Mouse (Mus musculus) mouse trophoblast stem cell (cell line): ENCODE data around the gene Ntpcr.

Experiments used
- in situ Hi-C, 2 experiments: fragments of 300-500 bp; cut with MseI, MboI; formaldehyde crosslinking; loops; 2 replicates in 1 of 2; 3 replicates in 1 of 2; pipeline ENCODE4 v1.15.1; 2025

The Ntpcr gene

GRCm38 (mm10) chr8:125729746-125730145 lies at the start of gene Ntpcr:
Ntpcr (plus strand) TSS chr8:125729963.
- in situ Hi-C loops = no loop called here

DNA sequence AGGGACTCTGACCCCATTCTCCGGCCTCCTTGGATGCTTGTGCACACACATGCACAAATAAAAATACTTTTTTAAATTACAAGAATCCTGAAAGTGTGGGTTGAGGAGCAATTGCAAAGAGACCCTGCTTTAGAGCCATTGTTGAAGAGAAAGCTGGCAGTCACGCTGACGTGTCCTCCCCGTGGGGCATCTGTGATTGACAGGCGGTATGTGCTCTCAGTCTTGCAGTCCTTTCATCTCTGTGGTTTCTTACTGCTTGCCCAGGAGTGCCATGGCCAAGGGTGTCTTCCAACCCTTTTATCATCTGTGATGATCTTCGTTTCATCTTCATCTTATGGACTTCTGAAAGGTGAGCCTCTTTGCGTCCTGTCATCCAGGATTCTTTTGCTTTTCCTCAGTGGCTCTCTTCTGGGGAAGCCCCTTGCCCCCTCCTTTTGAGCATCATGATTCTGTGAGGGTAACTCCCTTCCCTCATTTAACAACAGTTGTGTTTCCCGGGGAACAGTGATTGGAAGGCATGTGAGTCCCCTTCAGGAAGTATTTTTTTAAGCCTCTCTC lies 48.8 kb upstream of the Ntpcr start:
- in situ Hi-C loops = no loop called here

- in situ Hi-C loops = no loop called here
These were observed 44.5 kb upstream of the Ntpcr start for GRCm38 (mm10) chr8:125685216-125685760.

- in situ Hi-C loops = no loop called here
These were observed 43.4 kb upstream of the Ntpcr start for GRCm38 (mm10) chr8:125686221-125686865.

DNA sequence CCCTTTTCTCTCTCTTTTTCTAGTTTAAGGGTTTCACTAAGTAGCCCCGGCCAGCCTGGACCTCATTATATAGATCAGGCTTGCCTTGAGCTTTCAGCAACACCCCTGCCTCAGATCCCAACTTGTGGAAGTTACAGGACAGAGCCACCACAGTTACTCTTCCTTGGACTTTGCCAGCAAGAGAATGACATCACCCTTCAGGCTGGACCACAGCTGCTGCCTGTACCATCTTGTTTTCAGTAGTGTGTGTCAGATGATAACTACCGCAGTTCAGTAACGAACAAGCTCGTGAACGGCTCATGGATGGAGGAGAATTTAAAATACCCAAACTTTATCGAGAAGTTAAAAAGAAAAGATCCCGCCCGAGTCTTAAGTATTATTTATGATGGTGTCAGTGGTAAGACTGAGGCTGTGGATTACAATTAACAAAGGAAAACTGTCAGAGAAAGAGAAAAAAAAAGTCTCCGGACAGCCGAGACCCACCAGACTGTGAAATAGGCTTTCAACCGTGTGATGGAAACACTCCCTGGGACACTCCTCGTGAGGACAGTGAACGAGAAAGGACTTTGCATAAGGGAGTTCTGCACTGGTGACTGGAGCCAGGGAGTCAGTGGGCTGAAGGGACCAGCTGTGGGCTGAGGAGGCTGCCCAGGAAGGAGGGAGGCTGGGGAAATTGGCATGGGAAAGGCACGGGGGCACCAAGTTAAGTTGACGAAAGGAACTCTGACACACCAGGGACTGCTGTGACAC lies 39.4 kb upstream of the Ntpcr start:
- in situ Hi-C loops = no loop called here

- in situ Hi-C loops = no loop called here
These were observed 38.8 kb upstream of the Ntpcr start for GRCm38 (mm10) chr8:125690961-125691360.

GRCm38 (mm10) chr8:125692447-125692846 lies 37.3 kb upstream of the Ntpcr start:
- in situ Hi-C loops = no loop called here

DNA sequence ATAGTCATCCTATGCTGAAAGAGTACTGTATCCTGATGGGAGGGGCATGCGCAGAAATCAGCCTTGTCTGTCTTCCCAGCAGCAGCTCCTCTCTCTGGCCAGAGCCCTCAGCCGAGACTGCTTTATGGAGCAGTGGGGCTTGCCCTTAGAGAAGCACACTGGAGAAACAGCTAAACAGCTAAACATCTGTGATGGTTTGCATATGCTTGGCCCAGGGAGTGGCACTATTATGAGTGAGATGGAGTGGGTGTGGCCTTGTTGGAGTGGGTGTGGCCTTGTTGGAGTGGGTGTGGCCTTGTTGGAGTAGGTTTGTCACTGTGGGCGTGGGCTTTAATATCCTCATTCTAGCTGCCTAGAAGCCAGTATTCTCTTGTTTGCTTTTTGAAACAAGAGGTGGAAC lies 36.6 kb upstream of the Ntpcr start:
- in situ Hi-C loops = no loop called here

DNA sequence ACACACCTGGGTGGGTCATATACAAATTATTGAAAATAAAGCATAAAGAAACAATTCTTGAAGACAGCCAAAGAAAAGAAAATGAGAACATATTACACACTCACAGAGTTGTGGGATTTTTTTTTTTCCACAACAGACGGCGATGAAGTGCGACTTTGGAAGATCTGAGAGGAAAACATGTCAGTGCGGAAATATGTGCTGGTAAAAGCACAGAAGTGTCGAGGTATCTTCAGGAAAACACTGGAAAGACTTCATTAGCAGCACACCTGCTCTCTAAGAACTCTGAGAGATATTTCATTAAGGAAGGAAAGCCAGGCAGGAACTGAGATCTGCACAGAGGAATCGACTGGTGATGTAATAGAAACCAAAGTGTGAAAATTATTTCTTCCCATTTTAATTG lies 33.8 kb upstream of the Ntpcr start:
- in situ Hi-C loops = no loop called here

DNA sequence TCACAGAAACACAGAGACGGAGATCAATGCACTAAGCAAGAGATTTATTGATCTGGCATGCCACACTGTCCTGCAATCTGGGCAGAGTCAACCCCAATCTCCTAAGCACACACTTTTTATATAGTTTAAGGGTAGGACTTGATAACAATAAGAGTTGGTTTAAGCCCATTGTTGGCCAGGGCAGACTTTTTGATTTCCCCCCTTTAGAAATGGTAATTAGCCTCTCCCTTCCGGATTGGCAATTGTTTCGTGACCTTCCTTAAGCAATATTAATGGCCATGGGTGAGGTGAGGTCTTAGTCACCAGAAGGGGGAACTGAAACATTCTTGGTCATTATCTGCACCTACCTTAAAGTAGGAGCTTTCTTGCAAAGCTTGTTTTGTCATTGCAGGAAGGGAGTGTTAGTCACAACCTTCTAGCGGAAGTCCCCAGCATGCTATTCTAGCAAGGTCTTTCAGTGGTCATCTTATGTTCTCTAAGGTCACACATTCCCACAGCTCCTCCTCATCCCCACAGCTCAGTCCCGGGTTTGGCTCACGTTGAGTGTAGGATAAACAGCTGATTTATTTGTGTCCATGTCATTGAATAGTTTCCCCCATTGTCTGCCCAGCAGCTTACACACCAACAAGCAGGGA lies 30.3 kb upstream of the Ntpcr start:
- in situ Hi-C loops = no loop called here

GRCm38 (mm10) chr8:125700407-125700806 lies 29.4 kb upstream of the Ntpcr start:
- in situ Hi-C loops = no loop called here

DNA sequence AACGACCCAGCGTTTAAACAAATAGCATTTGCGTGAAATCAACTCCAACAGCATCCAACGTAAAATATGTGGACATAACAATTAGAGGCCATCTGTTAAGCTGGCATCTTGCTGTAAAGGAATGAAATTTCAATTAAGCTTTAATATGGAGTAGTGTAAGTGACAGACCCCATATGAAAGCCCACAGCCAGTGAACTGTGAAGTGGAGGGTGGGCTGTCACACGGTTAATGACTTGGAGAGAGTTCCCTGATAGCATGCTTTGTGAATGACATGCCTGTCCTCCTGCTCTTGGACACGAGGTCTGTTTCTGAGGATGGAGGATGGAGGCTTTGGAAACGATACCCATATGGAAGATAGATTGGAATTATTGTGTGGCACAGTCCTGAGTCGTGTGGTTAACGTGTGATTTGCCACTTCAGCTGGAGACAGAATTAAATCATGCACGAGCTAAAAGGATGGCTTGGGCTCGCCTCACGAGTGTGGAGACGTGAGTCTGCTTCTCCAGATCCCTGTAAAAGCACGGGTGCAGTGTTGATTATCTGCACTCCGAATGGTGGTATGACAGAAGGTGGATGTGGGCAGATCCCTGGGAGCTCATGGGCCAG lies 26.8 kb upstream of the Ntpcr start:
- in situ Hi-C loops = no loop called here

- in situ Hi-C loops = no loop called here
These were observed 25.3 kb upstream of the Ntpcr start for GRCm38 (mm10) chr8:125704434-125704833.

- in situ Hi-C loops = no loop called here
These were observed 23.9 kb upstream of the Ntpcr start for GRCm38 (mm10) chr8:125705816-125706215.

DNA sequence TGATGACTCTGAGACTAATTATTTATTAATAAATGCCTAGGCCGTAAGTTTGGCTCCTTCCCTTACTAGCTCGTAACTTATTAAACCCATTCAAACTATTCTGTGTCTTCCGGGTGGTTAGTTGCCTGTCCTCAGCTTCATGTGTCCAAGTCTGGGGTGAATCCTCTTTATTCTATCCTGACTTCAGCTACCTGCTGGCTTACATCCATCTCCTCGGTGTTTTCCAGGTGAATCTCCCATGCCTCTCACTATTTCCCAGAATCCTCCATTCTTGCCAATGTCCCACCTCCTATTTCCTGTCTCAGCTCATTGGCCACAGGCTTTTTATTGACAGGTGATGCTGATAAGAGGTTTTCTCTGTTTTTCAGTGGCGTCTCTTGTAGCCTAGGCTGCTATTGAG lies 20.6 kb upstream of the Ntpcr start:
- in situ Hi-C loops = no loop called here

- in situ Hi-C loops = no loop called here
These were observed 18.2 kb upstream of the Ntpcr start for GRCm38 (mm10) chr8:125711514-125711913.

DNA sequence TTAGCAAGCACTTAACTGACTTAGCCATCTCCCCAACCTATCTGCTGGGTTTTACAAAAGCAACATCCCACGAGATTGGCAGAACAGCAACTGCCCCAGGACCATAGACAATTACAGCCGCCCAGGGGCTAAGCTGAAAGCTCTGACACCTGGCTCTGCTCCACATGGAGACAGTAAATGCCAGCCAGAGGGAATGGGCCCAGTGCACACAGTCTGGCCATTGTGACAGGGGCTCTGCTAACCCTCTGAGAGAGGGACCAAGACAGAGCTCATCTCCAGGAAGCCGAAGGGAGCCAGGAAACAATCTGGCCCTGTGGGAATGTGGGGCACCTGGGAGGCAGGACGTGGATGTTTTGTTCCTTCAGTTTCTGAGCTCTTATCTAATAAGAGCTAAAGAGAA lies 13.6 kb upstream of the Ntpcr start:
- in situ Hi-C loops = no loop called here

DNA sequence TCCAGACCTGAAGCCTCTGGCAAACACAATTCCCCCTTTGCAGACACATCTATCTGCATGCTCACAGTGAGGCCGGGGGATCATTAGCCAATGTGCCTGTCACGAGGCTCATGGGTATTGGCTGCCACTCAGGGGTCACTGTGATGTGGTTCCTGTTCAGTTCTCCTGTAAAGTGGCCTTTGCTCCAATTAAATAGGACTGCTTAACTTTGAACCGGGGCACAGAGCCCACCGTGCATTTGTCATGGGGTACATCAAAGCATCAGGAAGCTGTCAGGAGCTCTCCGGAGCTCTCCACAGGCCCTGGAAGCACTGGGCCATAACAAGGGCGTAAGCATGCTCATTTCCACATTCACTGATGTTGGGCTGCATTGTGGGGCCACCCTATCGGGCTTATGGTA lies 13.2 kb upstream of the Ntpcr start:
- in situ Hi-C loops = no loop called here

DNA sequence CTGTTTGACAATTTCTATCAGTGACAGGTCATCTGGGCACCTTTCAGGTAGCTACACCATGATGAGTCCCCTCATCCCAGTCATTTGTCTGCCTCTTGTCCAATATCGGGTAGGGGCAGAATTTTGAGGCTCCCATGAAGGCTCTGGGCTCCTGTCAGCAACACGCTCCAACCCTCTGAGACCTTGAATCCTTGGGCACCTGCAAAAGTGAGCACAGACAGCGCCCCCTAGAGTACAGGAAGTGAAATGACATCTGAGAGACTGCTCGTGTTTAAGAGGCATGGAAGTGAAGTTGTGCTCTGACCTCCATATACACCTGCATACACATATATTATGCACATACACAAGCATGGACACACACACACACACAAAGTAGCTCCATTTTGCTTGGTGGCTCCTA lies 10.8 kb upstream of the Ntpcr start:
- in situ Hi-C loops = no loop called here

DNA sequence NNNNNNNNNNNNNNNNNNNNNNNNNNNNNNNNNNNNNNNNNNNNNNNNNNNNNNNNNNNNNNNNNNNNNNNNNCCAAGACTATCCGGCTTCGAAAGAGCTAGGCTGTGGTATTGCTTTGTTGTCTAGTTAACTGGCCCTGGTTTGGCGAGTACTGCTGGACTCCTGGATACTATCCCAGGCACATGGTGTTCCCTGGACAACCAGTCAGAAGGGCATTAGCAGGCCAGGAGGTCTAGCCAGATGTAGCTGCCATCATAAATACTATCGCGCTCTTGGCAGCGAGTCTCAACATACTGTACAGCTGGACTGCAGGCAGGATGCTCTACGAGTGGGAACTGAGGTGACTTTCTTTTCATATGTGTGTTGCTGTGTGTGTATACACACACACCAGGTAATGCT lies 7.1 kb upstream of the Ntpcr start:
- in situ Hi-C loops = loop anchor here (5.0 kb wide), 1 partner anchor 150 kb away; no protein-coding TSS in a partner anchor

GRCm38 (mm10) chr8:125723437-125723836 lies 6.3 kb upstream of the Ntpcr start:
- in situ Hi-C loops = loop anchor here (5.0 kb wide), 1 partner anchor 151 kb away; no protein-coding TSS in a partner anchor
